Mouse (Mus musculus) retina, postnatal 7 days (tissue): Measurements from ENCODE around the gene Lrrc36.

Source experiments
- DNase-seq: peaks from one replicate; pipeline ENCODE4 v3.0.0-alpha.2; 2012; ENCODE audit warnings: low read depth, low spot score

The Lrrc36 gene

GRCm38 (mm10) chr8:105431743-105432515, 18.6 kb downstream of the Lrrc36 start:
- no peak for DNase-seq

DNA sequence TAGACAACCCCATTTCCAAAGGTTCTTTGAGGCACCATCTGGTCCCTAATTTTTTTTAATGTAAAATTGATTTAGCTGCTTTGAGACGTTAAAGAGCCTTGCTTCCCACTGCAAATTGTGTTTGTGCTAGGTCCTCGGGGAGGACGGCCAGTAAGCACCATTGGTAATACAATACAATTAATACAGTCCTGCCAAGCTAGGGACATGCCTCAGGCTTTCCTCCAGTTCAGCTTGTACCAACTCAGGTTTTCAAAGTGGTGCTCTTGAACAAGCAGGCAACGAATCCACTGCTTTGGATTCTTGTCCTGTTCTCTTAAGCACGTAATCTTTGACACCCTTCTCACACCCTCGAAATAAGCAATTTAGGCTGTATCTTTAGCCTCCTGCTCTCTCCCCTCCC, 19.6 kb downstream of the Lrrc36 start:
- DNase-seq: no peak

DNA sequence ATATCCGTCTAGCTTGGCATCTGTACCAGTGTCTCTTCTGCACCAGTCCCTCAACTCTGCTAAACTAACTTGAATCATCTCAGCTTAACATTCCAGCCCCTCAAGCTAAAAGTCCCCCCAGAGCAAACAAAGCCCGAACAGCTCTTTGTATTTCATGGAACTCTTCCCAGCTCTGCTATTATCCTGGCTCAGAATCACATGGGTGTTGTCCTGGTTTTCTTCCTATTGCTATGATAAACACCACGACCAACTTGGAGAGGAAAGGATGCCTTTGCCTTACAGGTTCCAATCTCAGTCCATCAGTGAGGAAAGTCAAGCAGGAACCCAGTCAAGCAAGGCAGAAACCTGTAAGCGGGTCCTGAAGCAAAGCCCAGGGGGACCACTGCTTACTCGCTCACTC, 20.1 kb downstream of the Lrrc36 start:
- DNase-seq: no peak

DNA sequence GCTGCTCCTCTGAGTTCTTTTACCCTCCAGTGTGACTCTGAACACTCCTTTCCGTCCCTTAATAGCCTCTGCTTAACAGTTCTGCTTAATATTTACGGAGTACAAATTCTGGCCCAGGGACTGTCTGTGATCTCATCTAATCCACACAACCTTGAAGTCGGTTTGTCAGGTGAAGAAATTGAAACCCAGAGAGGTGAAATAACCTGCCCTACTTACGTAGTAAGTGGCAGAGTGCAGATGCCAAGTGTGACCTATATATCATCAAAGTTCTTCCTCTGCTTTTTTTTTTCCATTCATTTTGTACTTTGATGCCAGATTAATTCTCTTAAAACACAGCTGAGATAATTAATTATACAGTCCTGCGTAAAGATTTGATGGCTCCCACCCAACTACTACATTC, 20.8 kb downstream of the Lrrc36 start:
- DNase-seq: no peak

- DNase-seq: no peak
These were observed 22.8 kb downstream of the Lrrc36 start for GRCm38 (mm10) chr8:105436218-105436617.

GRCm38 (mm10) chr8:105437078-105437748, 23.8 kb downstream of the Lrrc36 start:
- DNase-seq: no peak

GRCm38 (mm10) chr8:105438865-105439264, 25.5 kb downstream of the Lrrc36 start:
- DNase-seq: no peak

- no peak for DNase-seq
These were observed 28.1 kb downstream of the Lrrc36 start for GRCm38 (mm10) chr8:105441433-105441832.

GRCm38 (mm10) chr8:105442661-105443060, 29.3 kb downstream of the Lrrc36 start:
- no peak for DNase-seq

- no peak for DNase-seq
These were observed 32.1 kb downstream of the Lrrc36 start for GRCm38 (mm10) chr8:105445296-105446126.

DNA sequence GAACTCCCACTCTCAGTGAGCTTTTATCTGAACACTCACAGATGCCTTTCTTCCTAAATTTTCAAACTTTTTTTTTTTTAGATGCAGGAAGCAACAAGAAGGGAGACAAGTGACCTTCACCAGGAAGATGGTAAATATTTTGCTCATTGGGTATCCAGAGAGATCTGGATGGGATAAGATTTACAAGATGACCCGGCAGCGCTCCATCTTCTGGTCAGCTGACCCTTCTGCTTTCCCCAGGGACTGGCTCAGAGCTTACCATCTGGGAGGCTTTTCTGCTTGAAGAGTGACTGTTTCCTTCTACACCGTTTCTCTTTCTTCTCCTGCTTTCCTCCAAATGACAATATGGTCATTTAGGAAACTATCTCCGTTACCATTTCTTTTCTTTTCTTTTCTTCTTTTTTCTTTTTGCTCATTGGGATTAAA, 32.8 kb downstream of the Lrrc36 start:
- no peak for DNase-seq

DNA sequence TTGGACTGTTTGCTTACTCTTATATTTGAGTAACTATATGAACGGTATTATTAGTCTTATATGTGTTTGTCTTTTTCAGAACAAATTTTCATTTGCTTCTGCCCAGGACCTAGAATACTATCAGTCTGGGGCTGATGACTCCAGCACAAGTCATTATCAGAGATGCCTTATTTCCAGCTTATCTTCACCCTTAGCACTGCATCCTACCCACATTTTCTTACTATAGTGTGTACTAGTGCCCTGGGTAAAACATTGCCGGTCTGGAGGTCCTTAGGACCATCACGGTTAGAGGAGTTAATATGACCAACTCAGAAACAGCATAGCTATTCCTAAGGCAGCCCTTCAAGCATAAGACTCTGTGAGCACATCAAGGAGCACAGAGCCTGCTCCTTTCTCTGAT, 34.8 kb downstream of the Lrrc36 start:
- DNase-seq: no peak

DNA sequence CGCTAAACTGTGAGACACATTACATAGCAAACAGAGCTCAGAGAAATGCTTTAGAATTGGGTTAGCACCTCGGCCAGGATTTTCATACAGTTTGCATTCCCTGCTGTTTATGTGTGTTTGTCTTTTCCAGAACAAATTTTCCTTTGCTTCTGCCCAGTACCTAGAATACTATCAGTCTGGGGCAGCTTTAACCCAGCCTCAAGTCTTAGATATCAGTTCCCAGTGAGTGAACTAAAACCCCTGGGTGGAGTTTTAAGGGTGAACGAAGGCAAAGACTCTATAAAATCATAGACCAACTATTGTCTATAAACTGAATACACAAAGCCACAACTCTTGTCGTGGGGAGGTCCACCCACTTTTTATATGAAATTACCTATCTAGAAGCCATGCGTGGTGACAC, 35.2 kb downstream of the Lrrc36 start:
- no peak for DNase-seq

DNA sequence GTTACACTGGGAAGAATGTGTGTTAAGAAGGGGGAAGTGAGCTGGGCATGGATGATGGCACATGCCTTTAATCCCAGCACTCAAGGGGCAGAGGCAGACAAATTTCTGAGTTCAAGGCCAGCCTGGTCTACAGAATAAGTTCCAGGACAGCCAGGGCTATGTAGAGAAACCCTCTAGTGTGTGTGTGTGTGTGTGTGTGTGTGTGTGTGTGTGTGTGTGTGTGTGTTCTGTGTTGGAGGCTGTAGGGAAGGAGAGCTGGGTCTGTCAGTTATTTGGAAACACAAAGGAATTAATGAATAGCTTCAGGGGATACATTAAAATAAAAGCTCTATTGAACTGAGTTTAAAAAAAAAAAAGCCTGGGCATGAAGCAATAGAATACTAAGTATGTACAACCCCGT, 37.6 kb downstream of the Lrrc36 start:
- no peak for DNase-seq

- DNase-seq: no peak
These were observed 38.7 kb downstream of the Lrrc36 start for GRCm38 (mm10) chr8:105451903-105452603.

DNA sequence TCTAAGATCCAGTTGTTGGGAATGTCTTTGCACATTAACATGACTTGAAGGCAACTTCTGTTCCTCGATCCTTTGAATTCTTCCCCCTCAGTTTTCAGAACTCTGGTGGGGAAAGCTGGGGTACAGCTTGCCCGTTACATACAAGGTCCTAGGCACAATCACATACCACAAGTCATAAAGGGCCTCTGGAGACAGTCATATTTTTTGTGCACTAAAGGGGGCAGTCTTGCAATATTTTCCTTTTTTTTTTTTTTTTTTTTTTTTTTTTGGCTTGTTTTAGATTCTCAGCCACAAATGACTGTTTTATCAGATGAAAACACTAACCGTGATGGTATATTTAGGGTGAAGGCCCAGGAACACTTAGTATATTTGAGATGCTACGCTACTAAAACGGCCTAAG, 39.9 kb downstream of the Lrrc36 start:
- no peak for DNase-seq

GRCm38 (mm10) chr8:105454088-105454487, 40.7 kb downstream of the Lrrc36 start:
- DNase-seq: no peak

- no peak for DNase-seq
These were observed 41.8 kb downstream of the Lrrc36 start for GRCm38 (mm10) chr8:105455218-105455617.

DNA sequence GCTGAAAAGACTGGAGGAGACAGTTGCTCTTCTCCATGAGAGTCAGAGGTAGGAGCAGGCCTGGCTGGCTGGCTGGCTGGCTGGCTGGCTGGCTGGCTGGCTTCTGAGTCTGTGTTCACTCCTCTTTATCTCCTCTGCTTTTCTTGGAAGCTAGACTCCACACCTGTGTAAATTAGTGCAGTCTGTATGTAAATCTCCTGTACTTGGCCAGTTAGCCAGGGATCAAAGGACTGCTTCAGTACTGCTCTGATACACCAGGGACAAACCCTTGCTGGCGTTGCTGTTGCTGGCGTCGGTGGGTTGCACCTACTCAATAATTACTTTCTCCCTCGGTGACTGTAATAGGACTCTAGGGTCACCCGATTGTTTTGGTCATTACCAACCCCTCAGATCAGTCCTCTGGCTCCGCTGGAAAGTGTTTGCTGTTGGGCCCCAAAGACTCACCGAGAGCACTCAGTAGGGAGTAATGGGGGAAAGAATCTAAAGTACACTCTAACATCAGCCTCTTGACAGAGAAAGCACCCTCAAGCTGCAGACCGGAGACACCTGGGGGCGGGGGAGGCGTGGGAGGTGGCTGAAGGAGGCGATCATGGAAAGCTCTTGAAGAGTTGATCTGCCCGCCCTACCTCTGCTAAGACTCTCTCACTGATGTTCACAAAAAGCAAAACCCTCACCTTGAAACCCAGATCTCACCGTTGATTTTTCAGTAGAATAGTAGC, 47.9 kb downstream of the Lrrc36 start:
- DNase-seq: no peak

DNA sequence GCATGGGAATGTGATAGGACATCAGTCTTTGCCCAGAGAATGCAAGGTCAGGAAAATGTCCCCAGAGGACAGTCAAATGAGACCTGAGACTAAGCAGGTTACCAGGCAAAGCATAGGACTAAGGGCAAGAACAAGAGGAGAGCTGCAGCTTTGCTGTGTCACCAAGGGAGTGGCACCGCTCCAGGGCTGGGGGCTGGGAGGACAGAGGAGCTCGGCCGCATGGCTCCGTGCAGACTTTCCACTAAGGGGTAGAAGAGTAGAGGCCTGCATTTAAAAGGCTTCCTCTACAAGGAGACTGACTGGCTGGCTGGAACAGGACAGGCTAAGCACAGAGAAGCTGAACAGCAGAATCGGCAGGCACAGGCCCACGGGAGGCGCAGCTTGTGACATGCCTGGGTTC, 51.2 kb downstream of the Lrrc36 start:
- no peak for DNase-seq

- no peak for DNase-seq
These were observed 52.9 kb downstream of the Lrrc36 start for GRCm38 (mm10) chr8:105466246-105466645.
